Mouse (Mus musculus): ENCODE results near the gene Nrap. TPM values are rescaled to one million over a fixed set of nuclear protein-coding genes. Genes with fewer than 3 reads are reported as not detected.

The Nrap gene
- polyA plus RNA-seq, 1 experiment from 2014 or later, result 0.37 TPM

GRCm38 (mm10) chr19:56321303-56321920 is 68.4 kb downstream of the Nrap start:
- Histone ChIP-seq H3K9ac (replicated peaks; ENCODE audit: low read length) (no peak overlapping the region), H3K4me2 (ENCODE audit: low read length) (no peak overlapping the region), H3K36me3 (ENCODE audit: control insufficient read depth, insufficient read depth, low read length) (no peaks in the 10 kb centered on the region), H3K4me1 (ENCODE audit: control insufficient read depth, insufficient read depth, low read length) (peaks cover 18% of the 10 kb centered on the region), H3K4me3 (replicated peaks; ENCODE audit: low read depth, low read length) (no peak overlapping the region), H3K27ac (replicated peaks; ENCODE audit: low read depth, low read length) (0 out of 2 replicates have a peak overlapping the region, but pooled peaks have one; percentile 9), H3K27me3 (ENCODE audit: control insufficient read depth, insufficient read depth, low read length) (no peaks in the 10 kb centered on the region), H3K9me3 (ENCODE audit: control insufficient read depth, low read length) (no peaks in the 10 kb centered on the region)
- DNase-seq (no peak), ATAC-seq (ENCODE audit: low FRiP score, low TSS enrichment) (no peak)
- WGBS, result 81% methylated on average over 12 of the region's 12 CpGs

DNA sequence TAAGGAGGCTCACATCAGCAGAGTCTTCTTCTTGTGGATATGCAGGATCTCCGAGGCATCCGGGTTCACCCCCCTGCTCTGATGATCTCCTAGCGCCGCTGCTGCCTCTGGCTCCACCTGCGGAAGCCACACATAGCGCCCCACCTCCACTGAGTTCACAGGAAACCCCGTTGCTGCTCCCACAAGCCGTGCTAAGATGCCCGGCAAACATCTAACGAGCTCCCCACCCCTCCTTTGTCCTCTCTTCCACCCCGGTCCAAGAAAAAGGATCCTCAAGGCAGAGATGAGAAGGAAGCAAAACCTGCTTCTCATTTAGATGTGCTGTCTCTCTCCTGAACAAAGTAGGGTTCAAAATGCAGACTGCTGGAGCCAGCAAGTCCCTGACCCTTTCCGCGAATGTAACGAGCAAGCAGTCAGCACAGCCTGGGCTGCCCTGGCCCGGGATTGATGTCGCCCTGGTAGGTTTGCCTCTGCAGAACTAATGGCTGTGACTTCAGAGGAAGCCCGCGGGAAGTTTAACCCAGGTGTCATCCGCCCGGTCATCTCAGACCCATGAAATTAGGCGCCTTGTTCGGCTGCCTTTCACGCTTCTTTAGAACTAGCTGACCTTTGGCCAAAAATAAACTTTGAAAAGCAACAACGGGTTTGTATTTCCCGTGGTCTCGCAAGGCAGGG is 69.5 kb downstream of the Nrap start:
- no peaks in the 10 kb centered on the region for H3K9me3 ChIP-seq (ENCODE audit: control insufficient read depth, low read length)
- H3K9ac ChIP-seq (replicated peaks; ENCODE audit: low read length), result 0 out of 2 replicates have a peak overlapping the region, but pooled peaks have one; percentile 16
- no peak overlapping the region for H3K27ac ChIP-seq (replicated peaks; ENCODE audit: low read depth, low read length)
- no peak overlapping the region for H3K4me3 ChIP-seq (replicated peaks; ENCODE audit: low read depth, low read length)
- H3K4me1 ChIP-seq (ENCODE audit: control insufficient read depth, insufficient read depth, low read length), result peaks cover 9% of the 10 kb centered on the region
- no peaks in the 10 kb centered on the region for H3K27me3 ChIP-seq (ENCODE audit: control insufficient read depth, insufficient read depth, low read length)
- peak; percentile 52 for DNase-seq
- WGBS, result 25% methylated on average over 26 of the region's 26 CpGs
- no peak for ATAC-seq (ENCODE audit: low FRiP score, low TSS enrichment)
- H3K4me2 ChIP-seq (ENCODE audit: low read length), result peak overlapping the region; percentile 26
- no peaks in the 10 kb centered on the region for H3K36me3 ChIP-seq (ENCODE audit: control insufficient read depth, insufficient read depth, low read length)

GRCm38 (mm10) chr19:56319629-56320028 is 70.2 kb downstream of the Nrap start:
- H3K36me3 ChIP-seq (ENCODE audit: control insufficient read depth, insufficient read depth, low read length), result no peaks in the 10 kb centered on the region
- H3K9ac ChIP-seq (replicated peaks; ENCODE audit: low read length), result no peak overlapping the region
- 94% methylated on average over 6 of the region's 6 CpGs for WGBS
- no peaks in the 10 kb centered on the region for H3K27me3 ChIP-seq (ENCODE audit: control insufficient read depth, insufficient read depth, low read length)
- H3K9me3 ChIP-seq (ENCODE audit: control insufficient read depth, low read length), result no peaks in the 10 kb centered on the region
- ATAC-seq (ENCODE audit: low FRiP score, low TSS enrichment) (no peak), DNase-seq (no peak)
- H3K4me3 ChIP-seq (replicated peaks; ENCODE audit: low read depth, low read length), result no peak overlapping the region
- no peak overlapping the region for H3K4me2 ChIP-seq (ENCODE audit: low read length)
- no peak overlapping the region for H3K27ac ChIP-seq (replicated peaks; ENCODE audit: low read depth, low read length)
- H3K4me1 ChIP-seq (ENCODE audit: control insufficient read depth, insufficient read depth, low read length), result peaks cover 9% of the 10 kb centered on the region

DNA sequence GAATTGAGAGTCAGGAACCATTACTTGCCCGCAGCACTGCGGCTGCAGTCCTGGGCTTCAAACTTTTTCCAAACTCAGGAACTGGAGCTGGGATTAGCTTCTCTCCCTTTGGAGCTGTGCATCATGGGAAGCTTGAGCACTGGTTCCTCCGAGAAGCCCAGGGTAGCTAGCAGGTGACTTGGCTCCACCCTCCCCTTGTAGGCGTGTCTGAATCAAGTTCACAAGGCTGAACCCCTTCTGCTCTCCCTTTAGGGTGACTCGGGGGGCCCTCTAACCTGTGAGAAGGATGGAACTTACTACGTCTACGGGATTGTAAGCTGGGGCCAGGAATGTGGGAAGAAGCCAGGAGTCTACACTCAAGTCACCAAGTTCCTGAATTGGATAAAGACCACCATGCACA is 70.6 kb downstream of the Nrap start:
- Histone ChIP-seq H3K27ac (replicated peaks; ENCODE audit: low read depth, low read length) (no peak overlapping the region), H3K4me3 (replicated peaks; ENCODE audit: low read depth, low read length) (no peak overlapping the region), H3K36me3 (ENCODE audit: control insufficient read depth, insufficient read depth, low read length) (no peaks in the 10 kb centered on the region), H3K27me3 (ENCODE audit: control insufficient read depth, insufficient read depth, low read length) (no peaks in the 10 kb centered on the region), H3K4me2 (ENCODE audit: low read length) (no peak overlapping the region), H3K9ac (replicated peaks; ENCODE audit: low read length) (no peak overlapping the region), H3K9me3 (ENCODE audit: control insufficient read depth, low read length) (no peaks in the 10 kb centered on the region), H3K4me1 (ENCODE audit: control insufficient read depth, insufficient read depth, low read length) (peaks cover 9% of the 10 kb centered on the region)
- DNase-seq (no peak), ATAC-seq (ENCODE audit: low FRiP score, low TSS enrichment) (no peak)
- 91% methylated on average over 7 of the region's 7 CpGs for WGBS

GRCm38 (mm10) chr19:56316531-56316930 is 73.3 kb downstream of the Nrap start:
- H3K4me3 ChIP-seq (replicated peaks; ENCODE audit: low read depth, low read length), result no peak overlapping the region
- peaks cover 9% of the 10 kb centered on the region for H3K4me1 ChIP-seq (ENCODE audit: control insufficient read depth, insufficient read depth, low read length)
- H3K27me3 ChIP-seq (ENCODE audit: control insufficient read depth, insufficient read depth, low read length), result no peaks in the 10 kb centered on the region
- 84% methylated on average over 3 of the region's 3 CpGs for WGBS
- no peaks in the 10 kb centered on the region for H3K36me3 ChIP-seq (ENCODE audit: control insufficient read depth, insufficient read depth, low read length)
- no peaks in the 10 kb centered on the region for H3K9me3 ChIP-seq (ENCODE audit: control insufficient read depth, low read length)
- no peak overlapping the region for H3K4me2 ChIP-seq (ENCODE audit: low read length)
- no peak overlapping the region for H3K27ac ChIP-seq (replicated peaks; ENCODE audit: low read depth, low read length)
- ATAC-seq (ENCODE audit: low FRiP score, low TSS enrichment) (no peak), DNase-seq (no peak)
- H3K9ac ChIP-seq (replicated peaks; ENCODE audit: low read length), result no peak overlapping the region

DNA sequence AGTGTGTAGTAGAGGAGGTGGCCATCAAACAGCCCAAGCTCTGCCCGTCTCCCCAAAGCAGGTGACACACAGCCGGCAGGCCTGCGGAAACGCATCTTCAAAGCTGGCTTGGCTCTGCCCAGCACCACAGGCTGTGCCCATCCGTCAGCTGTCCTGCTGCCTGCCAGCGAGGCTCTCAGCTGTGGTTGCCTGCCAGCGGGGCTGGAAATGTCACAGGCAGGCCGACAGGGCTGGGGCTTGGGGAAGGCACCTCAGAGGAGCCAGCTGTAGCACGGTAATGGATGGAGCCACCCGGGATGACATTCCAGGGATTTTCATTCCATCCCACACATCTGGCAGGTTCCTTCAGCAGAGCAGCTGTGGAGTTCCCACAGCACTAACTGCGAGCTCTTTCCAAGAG is 89.0 kb downstream of the Nrap start:
- H3K9me3 ChIP-seq (ENCODE audit: control insufficient read depth, low read length), result no peaks in the 10 kb centered on the region
- no peaks in the 10 kb centered on the region for H3K27me3 ChIP-seq (ENCODE audit: control insufficient read depth, insufficient read depth, low read length)
- no peak overlapping the region for H3K4me3 ChIP-seq (replicated peaks; ENCODE audit: low read depth, low read length)
- WGBS, result 81% methylated on average over 11 of the region's 11 CpGs
- DNase-seq (no peak), ATAC-seq (ENCODE audit: low FRiP score, low TSS enrichment) (no peak)
- no peaks in the 10 kb centered on the region for H3K4me1 ChIP-seq (ENCODE audit: control insufficient read depth, insufficient read depth, low read length)
- no peaks in the 10 kb centered on the region for H3K36me3 ChIP-seq (ENCODE audit: control insufficient read depth, insufficient read depth, low read length)
- H3K9ac ChIP-seq (replicated peaks; ENCODE audit: low read length), result no peak overlapping the region
- no peak overlapping the region for H3K4me2 ChIP-seq (ENCODE audit: low read length)
- no peak overlapping the region for H3K27ac ChIP-seq (replicated peaks; ENCODE audit: low read depth, low read length)

DNA sequence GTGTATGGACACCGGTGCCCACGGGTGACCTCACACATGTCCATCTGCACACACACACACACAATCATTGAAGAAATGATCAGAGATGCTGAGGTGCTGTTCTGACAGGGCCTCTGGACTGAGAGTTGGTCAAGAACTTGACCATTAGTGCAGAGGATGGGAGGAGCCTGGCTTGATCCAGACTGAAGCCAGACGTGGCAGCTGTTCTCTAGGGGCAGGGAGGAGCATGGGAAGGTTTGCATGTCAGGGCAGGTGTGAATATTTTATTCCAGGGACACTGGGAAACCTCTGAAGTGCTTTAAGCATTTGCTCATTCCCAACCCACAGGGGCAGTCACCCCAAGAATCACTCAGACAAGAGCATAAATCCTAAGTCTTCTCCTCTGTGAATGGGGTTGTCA is 92.6 kb downstream of the Nrap start:
- Histone ChIP-seq H3K4me1 (ENCODE audit: control insufficient read depth, insufficient read depth, low read length) (peaks cover 8% of the 10 kb centered on the region; the same call in 1 of the 2 replicates), H3K4me3 (replicated peaks; ENCODE audit: low read depth, low read length) (no peak overlapping the region), H3K27ac (replicated peaks; ENCODE audit: low read depth, low read length) (no peak overlapping the region), H3K9me3 (ENCODE audit: control insufficient read depth, low read length) (no peaks in the 10 kb centered on the region), H3K36me3 (ENCODE audit: control insufficient read depth, insufficient read depth, low read length) (no peaks in the 10 kb centered on the region), H3K9ac (replicated peaks; ENCODE audit: low read length) (no peak overlapping the region), H3K27me3 (ENCODE audit: control insufficient read depth, insufficient read depth, low read length) (no peaks in the 10 kb centered on the region), H3K4me2 (ENCODE audit: low read length) (no peak overlapping the region)
- DNase-seq (no peak), ATAC-seq (ENCODE audit: low FRiP score, low TSS enrichment) (no peak)
- 66% methylated on average over 3 of the region's 3 CpGs for WGBS

DNA sequence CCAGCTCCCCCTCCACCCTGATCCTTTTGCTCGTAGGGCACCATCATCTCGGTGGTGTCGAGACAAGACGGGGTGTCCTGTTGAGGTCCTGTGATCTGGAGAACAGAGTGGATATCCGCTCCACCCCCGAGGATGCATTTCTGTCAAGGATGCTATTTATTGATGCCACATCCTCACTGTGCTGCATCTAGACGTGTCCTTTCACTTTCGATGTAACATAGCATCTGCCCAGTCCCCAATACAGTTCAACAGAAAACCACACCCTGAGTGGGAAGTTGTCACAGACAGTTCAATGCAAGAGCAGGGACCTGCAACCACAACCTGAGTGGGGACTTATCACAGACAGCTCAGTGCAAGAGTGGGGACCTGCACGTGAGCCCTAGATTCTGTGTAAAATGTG is 93.2 kb downstream of the Nrap start:
- no peak for ATAC-seq (ENCODE audit: low FRiP score, low TSS enrichment)
- H3K36me3 ChIP-seq (ENCODE audit: control insufficient read depth, insufficient read depth, low read length), result no peaks in the 10 kb centered on the region
- no peak overlapping the region for H3K9ac ChIP-seq (replicated peaks; ENCODE audit: low read length)
- no peak for DNase-seq
- H3K27ac ChIP-seq (replicated peaks; ENCODE audit: low read depth, low read length), result no peak overlapping the region
- H3K27me3 ChIP-seq (ENCODE audit: control insufficient read depth, insufficient read depth, low read length), result no peaks in the 10 kb centered on the region
- H3K4me1 ChIP-seq (ENCODE audit: control insufficient read depth, insufficient read depth, low read length), result peaks cover 8% of the 10 kb centered on the region; the same call in 1 of the 2 replicates
- no peaks in the 10 kb centered on the region for H3K9me3 ChIP-seq (ENCODE audit: control insufficient read depth, low read length)
- H3K4me3 ChIP-seq (replicated peaks; ENCODE audit: low read depth, low read length), result no peak overlapping the region
- WGBS, result 50% methylated on average over 9 of the region's 9 CpGs
- no peak overlapping the region for H3K4me2 ChIP-seq (ENCODE audit: low read length)
